Mouse (Mus musculus) ovary, postnatal 10 days (tissue): Measurements from ENCODE around the gene Filip1.
"Not testable (repeated sequence)": the region's sequence is repeated elsewhere in the genome, so short reads cannot be mapped to it uniquely, and the experiment has no call there.

Source experiments
- DNase-seq: peaks from one replicate; pipeline ENCODE4 v3.0.0; 2022; ENCODE audit warnings: low spot score

The Filip1 gene

DNA sequence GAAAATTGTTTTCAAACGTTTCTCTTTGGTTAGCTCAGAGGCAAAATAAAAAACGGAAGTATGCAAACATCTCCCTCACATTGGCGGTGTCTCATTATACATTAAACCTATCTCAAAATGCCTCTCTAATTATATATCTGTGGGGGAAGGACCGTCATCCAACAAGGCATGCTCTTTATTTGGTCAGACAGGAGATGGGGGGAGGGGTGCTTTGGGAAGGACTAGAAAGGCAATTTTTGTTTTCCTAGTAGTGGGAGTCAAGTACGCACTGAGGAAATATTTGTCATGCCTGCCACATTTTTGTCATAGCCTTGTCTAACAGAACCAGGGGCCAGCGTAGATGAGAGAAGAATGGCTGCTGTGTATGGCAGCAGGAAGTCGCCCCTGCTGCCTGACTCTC lies at the start of gene Filip1:
Gene Filip1 (minus strand): TSS at position 101 of the 400 bp plus-strand sequence.
- DNase-seq, result no peak

DNA sequence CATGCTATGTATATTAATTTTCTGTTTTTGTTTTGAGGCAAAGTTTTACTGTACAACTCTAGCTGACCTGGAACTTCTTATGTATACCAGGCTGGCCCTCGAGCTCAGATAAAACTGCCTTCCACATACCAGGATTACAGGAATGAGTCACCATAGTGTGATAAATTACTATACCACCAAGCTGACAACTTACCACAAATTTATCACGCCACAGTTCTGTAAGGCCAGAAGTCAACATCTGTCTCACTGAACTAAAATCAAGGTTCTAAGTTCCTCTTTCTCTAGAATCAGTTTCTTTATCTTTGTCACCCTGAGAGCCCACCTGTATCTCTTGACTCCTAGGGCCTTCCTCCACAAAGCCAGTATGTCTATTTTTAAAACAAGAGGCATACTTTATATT lies 45.0 kb upstream of the Filip1 start:
- DNase-seq, result no peak

GRCm38 (mm10) chr9:80052951-80053350 lies 40.3 kb upstream of the Filip1 start:
- DNase-seq, result no peak

DNA sequence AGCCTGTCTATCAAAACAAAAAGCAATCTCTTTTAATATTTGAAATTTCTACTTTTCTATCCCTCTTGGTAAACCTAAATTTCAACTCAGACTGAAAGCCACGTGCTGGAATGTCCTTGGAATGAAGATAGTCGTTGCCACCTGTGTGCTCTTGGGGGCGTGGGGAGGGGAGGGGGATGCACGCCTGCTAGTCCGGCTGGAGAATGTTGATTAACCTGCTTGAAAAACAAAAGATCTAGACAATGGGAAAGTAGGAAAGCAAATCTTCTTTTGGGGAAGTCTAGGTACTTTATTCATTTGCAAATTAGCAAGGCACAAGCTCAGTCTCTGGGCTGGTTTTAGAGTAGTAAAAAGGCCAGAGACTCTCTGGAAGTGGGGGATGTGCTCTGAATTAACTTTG lies 36.6 kb upstream of the Filip1 start:
- DNase-seq, result not testable (repeated sequence)

- DNase-seq, result not testable (repeated sequence)
Measured at GRCm38 (mm10) chr9:80044301-80044700, 31.6 kb upstream of the Filip1 start.

- no peak for DNase-seq
Measured at GRCm38 (mm10) chr9:80039296-80039815, 26.7 kb upstream of the Filip1 start.

GRCm38 (mm10) chr9:80037997-80038383 lies 25.3 kb upstream of the Filip1 start:
- no peak for DNase-seq

DNA sequence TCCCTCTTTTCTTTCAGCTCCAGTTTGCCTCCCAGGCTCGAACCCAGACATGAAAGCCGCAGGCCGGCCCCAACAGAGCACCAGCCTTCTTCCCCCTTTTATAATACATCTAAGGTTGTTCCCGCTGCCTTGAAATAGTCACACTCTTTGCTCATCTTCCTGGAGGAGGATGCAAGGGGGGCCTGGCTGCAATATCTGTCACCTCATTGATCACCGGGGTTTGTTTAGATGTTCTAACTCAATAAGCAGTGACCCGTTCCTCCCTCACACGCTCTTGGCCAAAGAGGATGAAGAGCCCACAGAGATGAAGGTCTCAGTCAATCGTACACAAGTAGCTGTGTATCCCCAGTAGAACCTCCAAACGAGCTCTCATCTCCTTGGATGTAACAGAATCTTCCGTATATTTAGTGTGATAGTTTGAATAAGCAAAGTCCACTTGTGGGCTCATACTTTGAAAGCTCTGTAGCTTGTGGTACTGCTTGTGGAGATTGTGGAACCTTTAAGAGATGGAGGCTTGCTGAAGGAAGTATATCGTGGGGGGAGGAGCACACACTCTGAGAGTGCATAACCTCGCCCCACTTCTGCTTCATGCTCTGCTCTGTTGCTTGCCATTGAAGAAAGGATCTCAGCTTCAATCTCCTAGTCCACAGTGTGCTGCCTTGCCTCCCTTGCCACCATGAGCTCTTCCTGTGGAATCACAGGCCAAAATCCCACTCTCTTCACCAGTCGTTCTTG lies 24.8 kb upstream of the Filip1 start:
- DNase-seq, result no peak

- no peak for DNase-seq
Measured at GRCm38 (mm10) chr9:80026581-80027021, 13.9 kb upstream of the Filip1 start.

DNA sequence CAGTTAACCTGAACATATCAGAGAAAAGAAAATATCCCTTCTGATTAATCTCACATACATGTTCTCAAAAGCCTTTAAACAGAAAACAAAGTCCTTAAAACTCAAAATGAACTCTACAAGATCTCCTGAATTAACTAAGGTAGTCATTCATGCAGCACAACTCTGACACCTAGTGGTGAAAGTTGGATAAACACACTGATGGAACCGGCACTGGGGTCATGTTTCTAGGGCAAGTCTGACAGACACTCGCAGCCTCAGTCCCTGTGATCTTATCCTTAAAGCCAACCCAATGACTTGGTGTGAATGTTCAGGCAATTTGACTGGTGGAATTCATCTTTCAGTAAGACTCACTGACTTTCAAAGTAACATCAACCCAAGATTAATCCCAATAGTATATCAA lies 13.4 kb upstream of the Filip1 start:
- DNase-seq, result peak; percentile 8

GRCm38 (mm10) chr9:80025347-80025746 lies 12.7 kb upstream of the Filip1 start:
- not testable (repeated sequence) for DNase-seq

GRCm38 (mm10) chr9:80022821-80023220 lies 10.2 kb upstream of the Filip1 start:
- no peak for DNase-seq

GRCm38 (mm10) chr9:80021648-80022047 lies 9.0 kb upstream of the Filip1 start:
- DNase-seq, result no peak

DNA sequence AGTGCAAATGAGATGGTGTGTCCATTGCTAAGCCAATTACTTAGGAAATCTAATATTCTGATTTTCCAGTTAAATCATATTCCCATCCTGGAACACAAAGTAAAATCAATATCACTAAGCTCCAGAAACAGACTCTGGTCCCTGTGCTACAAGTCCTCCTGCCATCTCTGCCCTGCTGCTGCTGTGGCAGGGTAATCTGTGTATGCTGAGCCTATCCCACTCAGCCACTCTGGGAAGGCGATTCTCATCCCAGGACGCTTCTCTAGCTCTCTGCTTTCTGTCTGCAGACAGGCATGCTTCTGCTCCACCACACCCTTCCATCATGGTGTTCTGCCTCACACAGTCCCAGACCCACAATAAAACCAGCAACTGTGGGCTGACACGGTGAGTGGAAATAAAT lies 7.8 kb upstream of the Filip1 start:
- DNase-seq, result no peak

GRCm38 (mm10) chr9:80012016-80012415 lies 635 bp downstream of the Filip1 start:
- DNase-seq, result no peak

- DNase-seq, result peak; percentile 69
Measured at GRCm38 (mm10) chr9:80002394-80003188, 10.1 kb downstream of the Filip1 start.

DNA sequence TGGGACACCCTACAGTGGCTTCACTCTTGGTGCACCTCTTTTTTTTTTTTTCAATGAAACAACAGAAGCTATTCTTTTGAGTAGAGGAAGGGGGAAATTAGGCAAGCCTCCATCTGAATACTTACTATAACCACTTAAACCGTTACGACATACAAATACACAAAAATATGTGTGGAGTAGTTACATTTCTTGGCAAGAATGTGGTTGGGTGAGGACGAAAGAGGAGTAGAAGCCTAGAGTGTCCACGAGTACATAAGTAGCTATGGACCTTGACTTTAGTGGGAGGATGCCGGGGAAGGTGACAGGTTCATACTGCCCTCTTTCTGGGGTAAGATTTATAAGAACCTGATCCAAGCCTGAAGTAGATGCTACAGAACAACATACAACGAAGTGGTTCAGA lies 15.4 kb downstream of the Filip1 start:
- DNase-seq, result no peak

GRCm38 (mm10) chr9:79994296-79994695 lies 18.4 kb downstream of the Filip1 start:
- no peak for DNase-seq

GRCm38 (mm10) chr9:79993066-79993465 lies 19.6 kb downstream of the Filip1 start:
- no peak for DNase-seq

GRCm38 (mm10) chr9:79990456-79991017 lies 22.1 kb downstream of the Filip1 start:
- DNase-seq, result no peak

GRCm38 (mm10) chr9:79989703-79990102 lies 22.9 kb downstream of the Filip1 start:
- DNase-seq, result no peak

DNA sequence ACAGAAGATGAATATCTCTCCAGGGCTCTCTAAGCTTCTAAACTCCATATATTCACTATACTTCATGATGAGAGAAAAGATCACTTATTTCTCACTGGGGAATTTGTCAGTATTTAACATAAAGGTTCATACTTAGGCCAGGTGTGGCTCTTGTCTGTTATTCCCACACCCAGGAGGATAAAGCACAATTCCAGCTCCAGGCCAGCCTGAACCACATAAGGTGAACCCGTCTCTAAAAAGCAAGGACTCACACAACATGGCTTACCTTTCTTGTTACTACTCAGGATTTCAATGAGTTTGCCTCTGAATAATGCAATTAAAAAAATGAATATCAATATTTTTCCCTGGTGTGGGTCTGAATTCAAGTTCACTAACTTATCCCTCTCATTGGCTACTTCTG lies 23.6 kb downstream of the Filip1 start:
- DNase-seq, result no peak

GRCm38 (mm10) chr9:79983244-79983643 lies 29.4 kb downstream of the Filip1 start:
- DNase-seq, result no peak
